Mouse (Mus musculus) leukemia stem cell, adult 10-12 weeks (primary cell): ENCODE measurements around the gene Padi6. TPM values are rescaled to one million over a fixed set of nuclear protein-coding genes. Genes with fewer than 3 reads are reported as not detected.

Experiments
- polyA plus RNA-seq: library from polyadenylated mRNA; stranded (reverse); fragments of >175 nt; gene quantifications from 2 replicates; pipeline ENCODE4 v1.2.3, GENCODE M21; 2012; ENCODE audit warnings: low replicate concordance

The Padi6 gene
- 0.07 TPM in 1 of 2 replicates, not detected in the other for polyA plus RNA-seq

GRCm38 (mm10) chr4:140742543-140742942 is at the start of gene Padi6:
Padi6 (minus strand) TSS chr4:140742643.

GRCm38 (mm10) chr4:140774025-140774800 is 31.8 kb upstream of the Padi6 start, which contains the start of gene Padi4:
Padi4 (minus strand) TSS chr4:140774236.

GRCm38 (mm10) chr4:140700269-140701018 is 42.0 kb downstream of the Padi6 start, which contains the start of gene Rcc2:
Rcc2 (plus strand) TSS chr4:140700541.

Other genes with a start within 250 kb of the Padi6 start
- 2.2 and 6.9 TPM in 2 replicates for gene Arhgef10l, start 76.6 kb downstream of the Padi6 start, polyA plus RNA-seq
- 439 and 464 TPM in 2 replicates for gene Rcc2, start 42.1 kb downstream of the Padi6 start, polyA plus RNA-seq
- 1.5 and 4.5 TPM in 2 replicates for gene Padi4, start 31.6 kb upstream of the Padi6 start, polyA plus RNA-seq
- gene Padi3, start 68.0 kb upstream of the Padi6 start, polyA plus RNA-seq = 9.4 and 12.9 TPM in 2 replicates
- 0.22 and 0.39 TPM in 2 replicates for gene Padi1, start 103.1 kb upstream of the Padi6 start, polyA plus RNA-seq
- 0.20 and 0.33 TPM in 2 replicates for gene Padi2, start 163.7 kb upstream of the Padi6 start, polyA plus RNA-seq
- 46.5 and 140 TPM in 2 replicates for gene Sdhb, start 218.6 kb upstream of the Padi6 start, polyA plus RNA-seq
- gene Atp13a2, start 244.2 kb upstream of the Padi6 start, polyA plus RNA-seq = 197 and 219 TPM in 2 replicates